Mouse (Mus musculus): ENCODE results near the gene Itpr1.

Gene Itpr1

DNA sequence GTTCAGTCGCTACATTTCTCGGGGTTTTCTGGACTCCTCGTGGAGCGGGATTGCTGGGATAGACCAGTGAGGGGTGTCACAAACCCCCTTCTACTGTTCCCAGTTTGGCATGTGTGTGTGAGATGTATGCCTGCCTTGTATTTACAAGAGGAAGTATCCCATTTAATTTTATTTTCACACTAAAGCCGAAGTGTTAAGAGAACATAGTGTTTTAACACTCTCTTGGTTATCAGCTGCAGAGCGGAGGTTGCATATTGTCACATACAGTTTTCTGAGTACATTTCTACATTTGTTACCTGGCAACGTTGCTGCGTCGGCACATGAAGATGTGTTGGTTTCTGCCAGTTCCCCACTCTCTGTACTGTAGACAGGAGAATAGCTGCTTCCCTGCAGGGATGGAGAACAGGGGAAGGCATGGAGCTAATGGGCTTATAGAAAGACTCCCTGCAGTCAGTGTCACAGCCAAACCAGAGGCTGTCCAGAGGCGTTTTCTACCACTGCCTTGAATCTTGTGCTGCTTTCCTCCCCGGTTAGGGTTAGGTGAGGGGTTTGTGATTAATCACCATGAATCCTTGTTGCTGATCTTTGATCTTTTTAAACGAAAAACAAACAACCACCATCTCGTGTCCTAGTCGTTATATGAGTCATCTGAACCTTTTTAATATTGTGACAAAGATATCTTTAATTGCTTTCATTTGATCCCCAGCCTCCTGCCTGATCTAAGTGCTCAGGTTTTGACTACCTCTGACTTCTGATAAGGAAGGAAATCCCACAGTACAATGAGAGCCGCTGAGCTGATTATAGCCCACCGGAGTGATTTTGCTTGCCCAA is 241.4 kb downstream of the Itpr1 start:
- in situ Hi-C loops (cut with MboI; ENCODE audit: unreplicated experiment in 2 of 2): no loop called here

GRCm38 (mm10) chr6:108454979-108455836 is 242.3 kb downstream of the Itpr1 start:
- in situ Hi-C loops (cut with MboI; ENCODE audit: unreplicated experiment in 2 of 2): no loop called here

DNA sequence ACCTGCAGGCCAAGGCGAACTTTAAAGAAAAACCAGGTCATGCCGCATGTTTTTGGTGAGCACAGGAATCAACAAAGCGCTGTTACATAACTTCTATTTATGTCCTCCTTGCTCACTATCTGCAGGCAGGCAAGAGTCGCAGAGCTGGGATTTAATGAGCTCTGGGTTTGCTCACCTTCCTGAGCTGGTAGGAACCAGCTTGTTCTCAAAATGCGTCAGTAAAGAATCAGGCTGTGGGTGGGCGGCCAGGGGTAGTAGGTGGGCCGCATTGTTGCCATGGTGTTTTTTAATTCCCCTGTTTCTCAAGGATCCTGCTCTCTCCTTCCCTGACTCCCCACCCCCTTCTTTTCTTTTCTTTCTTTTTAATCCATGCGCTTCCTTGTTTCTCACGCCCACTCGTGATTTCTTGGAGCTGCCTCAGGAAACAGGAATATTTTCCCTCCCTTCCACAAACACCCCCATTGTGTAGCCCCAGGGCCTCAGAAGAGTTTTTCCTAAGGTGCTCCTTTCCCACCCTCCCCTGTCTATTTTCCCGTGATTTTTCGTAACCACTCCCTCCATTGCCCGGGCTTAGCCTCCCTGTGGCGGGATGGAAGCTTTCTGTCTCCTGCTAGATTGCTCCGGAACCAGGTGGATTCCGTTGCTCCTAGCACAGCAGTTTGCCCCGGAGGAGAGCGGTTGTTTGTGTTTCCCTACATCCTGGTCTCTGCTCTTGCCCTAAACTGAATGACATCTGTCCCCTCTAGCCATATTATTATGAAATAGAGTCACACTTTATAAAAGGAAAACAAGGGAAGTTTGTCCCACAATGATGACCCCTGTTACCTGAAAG is 243.6 kb downstream of the Itpr1 start:
- in situ Hi-C loops (cut with MboI; ENCODE audit: unreplicated experiment in 2 of 2): no loop called here

GRCm38 (mm10) chr6:108457063-108457405 is 244.1 kb downstream of the Itpr1 start:
- in situ Hi-C loops (cut with MboI; ENCODE audit: unreplicated experiment in 2 of 2): no loop called here

DNA sequence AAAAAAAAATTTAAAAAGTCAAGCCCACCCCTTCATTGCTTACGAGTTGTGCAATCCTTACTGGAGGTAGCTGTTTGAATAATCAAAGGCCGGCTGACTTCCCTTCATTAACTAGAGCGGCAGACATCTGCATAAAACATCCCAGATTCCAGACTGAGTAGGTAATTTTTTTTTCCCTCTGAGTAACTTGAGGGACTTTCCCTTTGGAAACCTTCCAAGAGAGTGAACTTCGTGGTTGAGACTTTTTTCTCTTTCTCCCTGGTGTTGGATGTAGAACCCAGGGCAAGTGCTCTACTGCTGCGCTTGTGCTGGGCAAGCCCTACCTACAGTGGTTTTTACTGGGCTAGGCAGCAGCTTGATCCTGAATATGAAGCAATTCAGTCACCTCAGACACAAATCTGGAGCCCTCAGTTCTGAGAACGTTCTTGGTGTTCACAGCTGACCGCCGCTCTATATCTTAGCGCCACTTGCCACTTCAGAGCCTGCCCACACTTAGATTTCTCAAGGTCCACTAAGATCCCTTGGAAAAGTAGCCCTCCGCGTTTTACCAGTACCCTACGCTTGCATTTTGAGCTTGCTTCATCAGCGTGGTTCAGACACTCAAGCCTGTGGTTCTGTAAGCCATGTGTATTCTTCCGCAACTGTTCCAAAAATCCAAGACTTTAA is 244.8 kb downstream of the Itpr1 start:
- in situ Hi-C loops (cut with MboI; ENCODE audit: unreplicated experiment in 2 of 2): no loop called here

DNA sequence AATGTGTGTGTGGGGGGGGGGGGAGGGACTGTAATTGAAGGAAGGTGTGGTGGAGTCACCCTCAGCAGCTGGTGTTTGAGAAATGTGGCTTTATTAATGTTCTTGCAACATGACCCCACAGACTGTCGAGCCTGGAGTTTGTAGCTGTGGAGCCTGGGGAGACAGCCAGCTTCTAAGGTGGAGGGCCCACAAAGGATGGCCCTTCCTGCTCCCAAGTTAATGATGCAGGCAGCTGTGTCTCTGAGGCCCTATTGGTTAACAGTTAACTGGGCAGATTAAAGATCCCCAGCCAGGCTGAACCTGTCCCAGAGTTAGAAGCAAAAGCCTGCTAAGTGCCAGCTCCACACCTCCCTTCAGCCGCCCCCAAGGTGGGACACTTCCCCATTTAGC is 245.3 kb downstream of the Itpr1 start:
- in situ Hi-C loops (cut with MboI; ENCODE audit: unreplicated experiment in 2 of 2): no loop called here

DNA sequence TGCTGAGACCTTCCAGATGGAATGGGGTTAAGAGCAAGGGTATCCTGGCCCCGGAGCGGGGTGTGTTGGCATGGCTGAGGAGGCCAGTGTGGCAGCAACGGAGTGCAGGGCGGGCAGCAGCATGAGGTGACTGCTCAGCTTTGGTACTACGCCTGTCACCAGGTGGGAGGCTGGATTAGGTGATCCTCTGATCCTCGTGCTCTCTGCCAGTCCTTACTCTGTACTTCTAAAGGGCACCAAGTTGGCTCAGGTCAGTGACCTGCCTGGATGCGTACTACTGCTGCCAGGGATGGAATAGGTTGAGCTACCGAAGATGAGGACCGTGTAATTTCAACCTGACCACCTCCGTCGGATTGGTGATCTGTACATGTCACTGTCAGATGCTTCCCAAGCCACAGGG is 245.9 kb downstream of the Itpr1 start:
- in situ Hi-C loops (cut with MboI; ENCODE audit: unreplicated experiment in 2 of 2): no loop called here

DNA sequence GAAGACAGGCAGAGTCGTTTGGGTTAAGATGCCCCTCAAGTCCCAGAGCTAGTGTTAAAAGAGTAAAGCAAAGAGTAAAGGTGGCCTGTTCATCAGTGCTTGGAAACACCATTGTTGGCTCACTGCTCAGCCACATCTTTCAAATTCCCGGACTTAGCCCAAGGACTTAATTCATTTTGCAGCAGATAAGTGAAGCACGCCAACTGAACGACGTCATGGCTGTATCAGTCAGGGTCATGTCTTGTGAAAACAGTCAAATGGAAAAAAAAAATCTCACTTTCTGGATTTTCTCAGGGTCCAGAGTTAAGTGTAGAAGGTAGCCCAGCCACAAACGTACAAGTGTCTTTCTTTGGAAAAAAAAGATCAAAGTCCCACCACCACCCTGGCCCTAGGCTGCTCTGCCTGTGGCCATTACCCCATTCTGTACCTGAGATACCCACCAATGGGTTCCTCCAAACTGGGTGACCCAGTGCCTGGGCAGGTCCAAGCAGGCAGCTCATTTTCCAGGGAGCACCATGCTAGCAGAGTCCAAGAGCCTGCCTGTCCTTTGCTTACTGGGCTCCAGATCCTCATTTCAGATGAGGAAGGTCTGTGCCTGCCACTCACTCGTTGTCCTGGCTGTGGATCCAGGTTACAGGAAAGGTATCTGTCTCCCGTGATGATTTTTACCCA is 251.5 kb downstream of the Itpr1 start:
- in situ Hi-C loops (cut with MboI; ENCODE audit: unreplicated experiment in 2 of 2): no loop called here

DNA sequence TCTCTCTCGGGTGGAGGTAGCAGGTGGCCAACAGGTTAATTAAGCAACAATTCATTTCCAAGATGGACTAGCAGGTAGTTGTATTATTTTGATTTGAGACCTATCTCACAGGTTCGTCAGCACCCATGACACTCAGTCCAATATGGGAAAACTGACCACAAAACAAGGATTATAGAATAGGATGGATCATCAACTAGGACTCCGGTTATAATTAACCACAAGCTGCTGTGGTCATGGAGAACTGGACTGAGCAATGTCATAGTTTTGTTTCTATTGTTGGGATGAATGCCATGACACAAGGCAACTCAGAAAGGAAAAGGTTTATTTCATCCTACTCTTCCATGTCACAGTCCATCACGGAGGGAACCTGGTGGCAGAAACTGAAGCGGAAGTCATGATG is 252.3 kb downstream of the Itpr1 start:
- in situ Hi-C loops (cut with MboI; ENCODE audit: unreplicated experiment in 2 of 2): no loop called here

DNA sequence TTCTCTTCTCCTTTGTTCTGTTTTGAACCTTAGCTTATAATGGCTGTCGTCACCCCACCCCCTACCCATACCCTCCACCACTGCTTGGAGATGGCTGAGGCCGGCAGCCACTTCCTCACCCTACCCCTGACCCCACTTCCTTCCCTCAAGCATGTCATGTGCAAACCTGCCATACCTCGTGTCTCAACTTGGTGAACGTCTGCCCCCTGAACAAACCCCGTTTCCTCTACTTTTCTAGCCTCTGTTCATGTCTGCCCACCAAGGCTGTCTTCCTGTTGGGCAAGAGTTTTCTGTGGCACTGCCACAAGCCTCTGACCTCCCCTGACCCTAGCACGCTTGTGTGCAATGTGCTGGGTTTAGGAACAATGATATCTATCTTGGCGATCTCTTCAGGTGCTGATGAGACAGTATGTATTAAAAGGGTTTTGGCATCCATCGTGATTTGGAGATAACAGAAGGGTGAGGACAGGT is 253.2 kb downstream of the Itpr1 start:
- in situ Hi-C loops (cut with MboI; ENCODE audit: unreplicated experiment in 2 of 2): no loop called here

GRCm38 (mm10) chr6:108467597-108467996 is 254.7 kb downstream of the Itpr1 start:
- in situ Hi-C loops (cut with MboI; ENCODE audit: unreplicated experiment in 2 of 2): no loop called here

GRCm38 (mm10) chr6:108468226-108468825 is 255.4 kb downstream of the Itpr1 start:
- in situ Hi-C loops (cut with MboI; ENCODE audit: unreplicated experiment in 2 of 2): no loop called here

GRCm38 (mm10) chr6:108471878-108472277 is 259.0 kb downstream of the Itpr1 start:
- in situ Hi-C loops (cut with MboI; ENCODE audit: unreplicated experiment in 2 of 2): no loop called here

GRCm38 (mm10) chr6:108472748-108473147 is 259.9 kb downstream of the Itpr1 start:
- in situ Hi-C loops (cut with MboI; ENCODE audit: unreplicated experiment in 2 of 2): no loop called here

- in situ Hi-C loops (cut with MboI; ENCODE audit: unreplicated experiment in 2 of 2): no loop called here
These were observed 263.9 kb downstream of the Itpr1 start for GRCm38 (mm10) chr6:108476797-108477235.

GRCm38 (mm10) chr6:108477602-108478001 is 264.7 kb downstream of the Itpr1 start:
- in situ Hi-C loops (cut with MboI; ENCODE audit: unreplicated experiment in 2 of 2): no loop called here

- in situ Hi-C loops (cut with MboI; ENCODE audit: unreplicated experiment in 2 of 2): no loop called here
These were observed 268.3 kb downstream of the Itpr1 start for GRCm38 (mm10) chr6:108481190-108481589.

DNA sequence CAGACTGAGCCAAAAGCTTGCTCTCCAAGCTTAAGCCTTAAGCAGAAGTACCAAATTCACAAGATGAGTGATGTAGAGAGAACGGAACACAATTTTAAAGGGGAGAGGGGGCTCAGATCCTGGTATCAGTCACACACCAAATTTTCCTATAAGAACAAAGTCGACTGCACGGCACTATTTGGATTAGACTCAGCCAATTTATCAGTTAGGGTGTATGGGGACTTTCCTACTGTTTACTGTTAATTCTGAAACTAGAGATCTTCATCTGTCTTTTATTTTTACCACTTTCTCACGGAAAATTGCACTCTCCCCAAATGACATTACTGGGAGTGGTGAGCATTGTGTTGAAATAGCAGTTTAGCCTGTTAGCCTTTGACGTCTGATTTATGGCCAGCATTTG is 269.6 kb downstream of the Itpr1 start:
- in situ Hi-C loops (cut with MboI; ENCODE audit: unreplicated experiment in 2 of 2): no loop called here

DNA sequence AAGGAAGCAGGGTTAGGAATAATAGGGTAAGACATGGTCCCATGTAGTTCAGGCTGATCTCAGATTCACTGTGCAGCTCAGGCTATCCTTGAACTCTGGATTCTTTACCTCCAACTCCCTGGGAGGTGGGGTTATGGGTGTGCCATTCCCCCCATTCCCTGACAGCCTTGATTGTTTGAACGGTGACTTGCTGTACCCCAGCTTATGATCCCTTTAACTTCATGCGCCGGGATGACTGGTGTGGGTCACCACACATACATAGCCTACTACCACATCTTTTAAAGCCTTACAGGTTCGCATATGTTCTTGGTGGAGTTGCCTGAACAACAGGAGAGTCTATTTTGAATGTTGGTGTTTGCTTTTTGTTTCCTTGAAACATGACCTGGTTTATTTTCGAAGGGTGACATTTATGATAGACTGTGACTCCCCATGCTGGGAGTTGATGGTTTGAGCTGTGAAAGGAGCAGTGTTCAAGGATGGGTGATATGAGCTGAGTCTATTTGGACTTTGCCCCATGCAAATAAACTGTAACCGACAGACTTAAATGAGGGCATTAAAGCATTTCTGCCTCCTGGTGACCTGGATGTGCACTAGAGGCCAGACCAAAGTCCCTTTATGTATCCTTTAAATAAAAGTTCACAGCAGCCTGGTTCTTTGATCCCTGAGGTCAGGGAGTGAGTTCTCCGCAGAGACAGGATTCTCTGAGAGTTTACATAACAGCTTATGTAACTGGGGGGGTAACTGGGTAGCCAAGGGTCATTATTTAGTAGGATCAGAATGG is 273.5 kb downstream of the Itpr1 start:
- in situ Hi-C loops (cut with MboI; ENCODE audit: unreplicated experiment in 2 of 2): no loop called here

All from v-Abl transformed pro-B cells (cell line).